Mouse (Mus musculus) adrenal gland, postnatal 25 days (tissue): Measurements from ENCODE around the gene Dcaf12l2. TPM values are rescaled to one million over a fixed set of nuclear protein-coding genes. Genes with fewer than 3 reads are reported as not detected.

Source experiments
- DNase-seq: peaks from one replicate; pipeline ENCODE4 v3.0.0; 2021; ENCODE audit warnings: mixed read lengths
- long read RNA-seq: library from polyadenylated mRNA; stranded (forward); transcript quantifications from one replicate; pipeline ENCODE4 v2.0.0, GENCODE M21; 2021
- total RNA-seq: library from RNA; stranded (reverse); gene quantifications from 2 replicates; pipeline ENCODE4 v1.2.3, GENCODE M21; 2021

Dcaf12l2 gene
- total RNA-seq: not detected in 2 replicates
- long read RNA-seq: 0 reads

DNA sequence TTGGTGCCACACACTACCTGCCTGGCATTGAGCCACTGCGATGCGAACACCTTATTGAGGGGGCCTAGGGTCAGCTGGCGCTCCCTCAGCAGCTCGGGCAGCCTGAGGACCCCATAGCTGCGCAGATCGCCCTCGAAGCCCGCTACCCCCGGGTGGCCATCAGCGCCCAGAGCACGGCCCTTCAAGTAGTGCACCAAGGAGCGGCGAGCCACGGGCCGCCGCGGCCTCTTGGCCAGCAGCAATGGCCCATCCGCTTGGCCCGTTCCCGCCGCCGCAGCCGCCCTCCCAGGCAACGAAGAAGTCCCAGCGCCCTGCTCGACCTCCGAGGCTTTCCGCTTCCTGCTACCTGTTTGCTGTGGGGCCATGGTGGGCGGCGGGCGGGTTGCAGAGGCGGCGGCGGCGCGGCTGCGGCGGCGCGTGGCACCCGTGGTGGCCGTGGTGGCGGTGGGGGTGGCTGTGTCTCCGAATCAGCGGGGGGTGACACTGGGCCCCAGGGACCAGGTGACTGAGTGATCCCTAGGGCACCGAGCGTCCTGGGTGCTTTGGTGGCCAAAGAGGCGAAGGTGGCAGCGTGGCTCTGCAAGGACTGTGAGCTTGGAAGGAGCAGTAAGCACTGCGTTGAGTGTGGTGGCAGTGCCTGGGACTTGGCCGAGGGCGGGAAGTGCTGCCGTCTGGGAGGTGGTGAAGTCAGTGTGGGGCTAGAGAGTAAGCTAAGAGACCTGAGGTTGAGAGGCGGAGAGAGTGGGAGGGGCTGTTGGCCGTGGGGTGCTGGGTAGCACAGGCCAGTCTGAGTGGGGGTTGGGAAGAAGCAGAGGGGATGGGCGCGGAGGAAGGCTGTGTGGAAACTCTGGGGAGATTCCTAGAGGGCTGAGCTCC is at the start of gene Dcaf12l2:
Gene Dcaf12l2 (minus strand): TSS at position 697 of the 876 bp plus-strand sequence.
- no peak for DNase-seq

DNA sequence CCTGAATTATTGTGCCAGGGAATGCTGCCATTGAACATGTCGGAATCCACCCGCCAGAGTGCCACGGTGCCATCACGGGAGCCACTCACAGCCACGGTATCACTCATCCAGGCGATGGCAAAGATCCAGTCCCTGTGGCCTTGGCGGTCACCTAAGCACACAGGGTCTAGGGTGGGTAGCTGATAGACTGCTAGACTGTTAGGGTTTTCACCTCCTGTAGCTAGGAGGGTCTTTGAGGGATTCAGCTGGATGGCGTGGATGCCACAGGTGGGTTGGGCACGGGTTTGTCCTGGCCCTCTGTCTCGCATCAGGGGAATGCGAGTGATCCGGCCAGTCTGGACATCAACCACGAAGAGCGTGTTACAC is 879 bp downstream of the Dcaf12l2 start:
- DNase-seq: no peak
